Mouse (Mus musculus) megakaryocyte, embryonic 14.5 days (primary cell): ENCODE data around the gene Hoxd3.

Experiments
- FLI1 ChIP-seq: IDR thresholded peaks from 2 replicates; pipeline ENCODE4 v1.6.1; 2012; ENCODE audit warnings: low read length, inconsistent platforms, mixed read lengths
- GATA1 ChIP-seq: IDR thresholded peaks from 3 replicates; pipeline ENCODE4 v1.6.1; 2012; ENCODE audit warnings: mixed read lengths, low read length, inconsistent platforms, borderline replicate concordance

- TF ChIP-seq GATA1 = no peak
- TF ChIP-seq FLI1 = no peak
Measured at GRCm38 (mm10) chr2:74698201-74699052, 13.3 kb upstream of the Hoxd3 start.
